In genomic region chr6:92214055-92214772, GRCm38 (mm10) we compare ENCODE assay signal across 8 mouse cellular contexts. TPM values are rescaled to one million over a fixed set of nuclear protein-coding genes. Genes with fewer than 3 reads are reported as not detected.
DNase-seq lines count a peak whose midpoint lies in the region; ATAC-seq lines count a peak whose summit lies in the region.

No protein-coding gene starts in this region.

- peak; percentile 12 for DNase-seq in gastrocnemius, postnatal 10 days
- no peak for DNase-seq in gastrocnemius, adult 8-10 months (ENCODE audit: low spot score in 2 of 2)
- peak; percentile 22 for DNase-seq in urinary bladder, adult 2 months (ENCODE audit: low spot score)
- no peak for DNase-seq in urinary bladder, postnatal 36 days (ENCODE audit: low spot score in 2 of 2)
- peak; percentile 15 for DNase-seq in mesoderm, embryonic 11.5 days (ENCODE audit: low read depth, low spot score)
- no peak for DNase-seq in ovary, postnatal 10 days (ENCODE audit: low spot score)

- peaks cover 22% of the 10 kb centered on the region for H3K36me3 ChIP-seq in erythroblast, embryonic 14.5 days (ENCODE audit: control insufficient read depth)

- H3K4me1 ChIP-seq in erythroblast, embryonic 14.5 days (ENCODE audit: control insufficient read depth) = peaks cover 30% of the 10 kb centered on the region

- peak; percentile 23 for ATAC-seq in inflammation-experienced regulatory T-cells, adult 6 months

- peak overlapping the region; percentile 80 for H3K4me3 ChIP-seq in erythroblast, embryonic 14.5 days (replicated peaks)

- H3K9me3 ChIP-seq in erythroblast, embryonic 14.5 days (ENCODE audit: control insufficient read depth, low read length) = no peaks in the 10 kb centered on the region

- no peaks in the 10 kb centered on the region for H3K27me3 ChIP-seq in erythroblast, embryonic 14.5 days (ENCODE audit: control insufficient read depth)

RNA-seq across cellular contexts. Expression of gene Rbsn, which starts 0.5 kb away (rescaled TPM):
- total RNA-seq in gastrocnemius, postnatal 10 days (2021) = 10 to 100 TPM; 16.6 to 16.8 TPM
- total RNA-seq in gastrocnemius, adult 8-10 months (2022) = 10 to 100 TPM in 3 of 4 experiments, 1 to 10 TPM in 1; 9.5 to 13.4 (median 11.3) TPM
- 11.5 and 13.9 TPM in 2 replicates for polyA plus RNA-seq in urinary bladder, adult 2 months (2012; rRNA removed)
- polyA plus RNA-seq in erythroblast, embryonic 14.5 days (2012) = 0.12 and 0.14 TPM in 2 replicates
- polyA plus RNA-seq in inflammation-experienced regulatory T-cells, adult 6 months (2017; shearing (Covaris generic)) = 10 to 100 TPM; 10.1 to 11.9 (median 11.5) TPM

RNA-seq across cellular contexts. Expression of gene Trh, which starts 30.2 kb away (rescaled TPM):
- total RNA-seq in gastrocnemius, postnatal 10 days (2021) = not detected
- total RNA-seq in gastrocnemius, adult 8-10 months (2022) = not detected
- 0.09 and 0.22 TPM in 2 replicates for polyA plus RNA-seq in urinary bladder, adult 2 months (2012; rRNA removed)
- not detected in 2 replicates for polyA plus RNA-seq in erythroblast, embryonic 14.5 days (2012)
- polyA plus RNA-seq in inflammation-experienced regulatory T-cells, adult 6 months (2017; shearing (Covaris generic)) = not detected

RNA-seq across cellular contexts. Expression of gene Mrps25, which starts 30.4 kb away (rescaled TPM):
- total RNA-seq in gastrocnemius, postnatal 10 days (2021) = 10 to 100 TPM; 30.3 to 34.0 TPM
- 10 to 100 TPM; 30.4 to 36.8 (median 36.1) TPM for total RNA-seq in gastrocnemius, adult 8-10 months (2022)
- polyA plus RNA-seq in urinary bladder, adult 2 months (2012; rRNA removed) = 31.2 and 34.1 TPM in 2 replicates
- 1.2 and 1.4 TPM in 2 replicates for polyA plus RNA-seq in erythroblast, embryonic 14.5 days (2012)
- polyA plus RNA-seq in inflammation-experienced regulatory T-cells, adult 6 months (2017; shearing (Covaris generic)) = 10 to 100 TPM; 40.1 to 68.0 (median 49.6) TPM

Comparison
In these comparisons a context has a peak if more than half of its experiments do, and no peak if none do; other contexts are left out.
1. DNase-seq: peak in gastrocnemius, postnatal 10 days (single experiment), urinary bladder, adult 2 months (single experiment) and mesoderm, embryonic 11.5 days (single experiment); none in gastrocnemius, adult 8-10 months (0 of 2), urinary bladder, postnatal 36 days (0 of 2) and ovary, postnatal 10 days (single experiment).
2. RNA of gene Mrps25, which starts 30.4 kb away (polyA plus RNA-seq): 40.1 to 68.0 TPM in inflammation-experienced regulatory T-cells, adult 6 months and 31.2 to 34.1 TPM in urinary bladder, adult 2 months; 1.2 to 1.4 TPM in erythroblast, embryonic 14.5 days; every median in the first group is over 10 times any median in the second.